ENCODE assay signal across 8 mouse cellular contexts in genomic region chr14:16379917-16380570, GRCm38 (mm10). TPM values are rescaled to one million over a fixed set of nuclear protein-coding genes. Genes with fewer than 3 reads are reported as not detected.
DNase-seq lines count a peak whose midpoint lies in the region.

No protein-coding gene starts in this region.

- H3K36me3 ChIP-seq in forebrain, embryonic 10.5 days (replicated peaks), result peaks cover 9% of the 10 kb centered on the region
- H3K36me3 ChIP-seq in hindbrain, embryonic 10.5 days, result peaks cover 10% of the 10 kb centered on the region; the same call in 1 of the 2 replicates

- DNase-seq in gastrocnemius, postnatal 10 days, result peak; percentile 10
- DNase-seq in gastrocnemius, postnatal 14 days, result no peak
- DNase-seq in c-Kit-negative CD71-positive TER-119-positive erythroid progenitor cells, embryonic 14.5 days (ENCODE audit: low read depth, low spot score), result peak; percentile 60
- peak; percentile 17 for DNase-seq in forebrain, embryonic 10.5 days (ENCODE audit: extremely low spot score, low spot score)
- peak; percentile 26 for DNase-seq in hindbrain, embryonic 10.5 days (ENCODE audit: low spot score)
- peak; percentile 41 to 45 for DNase-seq in layer of hippocampus, adult 8-10 months (ENCODE audit: low spot score in 2 of 2)
- peak; percentile 80 for DNase-seq in lung, postnatal 25 days (ENCODE audit: low spot score)
- peak; percentile 41 to 52 for DNase-seq in right cerebral cortex, postnatal 10 days (ENCODE audit: low spot score in 2 of 2)

- H3K27ac ChIP-seq in forebrain, embryonic 10.5 days, result peak overlapping the region; percentile 79
- peak overlapping the region; percentile 82 for H3K27ac ChIP-seq in hindbrain, embryonic 10.5 days

- 9% methylated on average over 2 of the region's 2 CpGs for WGBS in forebrain, embryonic 10.5 days
- WGBS in hindbrain, embryonic 10.5 days, result 13% methylated on average over 2 of the region's 2 CpGs

- no peaks in the 10 kb centered on the region for H3K9me3 ChIP-seq in forebrain, embryonic 10.5 days
- H3K9me3 ChIP-seq in hindbrain, embryonic 10.5 days, result no peaks in the 10 kb centered on the region

- no peaks in the 10 kb centered on the region for H3K27me3 ChIP-seq in forebrain, embryonic 10.5 days (ENCODE audit: poor library complexity, severe bottlenecking)
- no peaks in the 10 kb centered on the region for H3K27me3 ChIP-seq in hindbrain, embryonic 10.5 days (ENCODE audit: insufficient read depth, poor library complexity, severe bottlenecking)

- intact Hi-C loops in gastrocnemius, postnatal 14 days (cut with DNase I; ENCODE audit: low total_unique reads), result no loop called here

- H3K4me1 ChIP-seq in forebrain, embryonic 10.5 days, result peaks cover 9% of the 10 kb centered on the region
- peaks cover 4% of the 10 kb centered on the region for H3K4me1 ChIP-seq in hindbrain, embryonic 10.5 days (replicated peaks)

- no peak overlapping the region for H3K4me3 ChIP-seq in forebrain, embryonic 10.5 days
- no peak overlapping the region for H3K4me3 ChIP-seq in hindbrain, embryonic 10.5 days

RNA-seq across cellular contexts. Expression of gene Top2b, which starts 15.1 kb away (rescaled TPM):
- 10 to 100 TPM; 59.2 to 73.7 TPM for total RNA-seq in gastrocnemius, postnatal 10 days (2021)
- 10 to 100 TPM; 38.9 to 50.6 TPM for total RNA-seq in gastrocnemius, postnatal 14 days (2021)
- 68.7 and 71.4 TPM in 2 replicates for polyA plus RNA-seq in forebrain, embryonic 10.5 days (2016; fragmentation: Nextera tagmentation; extraction: Ambion mirVana)
- polyA plus RNA-seq in hindbrain, embryonic 10.5 days (2016; fragmentation: Nextera tagmentation; extraction: Ambion mirVana), result 54.7 and 72.0 TPM in 2 replicates
- 10 to 100 TPM; 79.9 to 96.9 (median 82.7) TPM for total RNA-seq in layer of hippocampus, adult 8-10 months (2022)
